Mouse (Mus musculus) embryo, embryonic 10.5 days (tissue): ENCODE measurements around the gene Hsd3b5.
"Not testable (repeated sequence)": the region's sequence is repeated elsewhere in the genome, so short reads cannot be mapped to it uniquely, and the experiment has no call there.

ENCODE experiments used
- DNase-seq: peaks from one replicate; pipeline ENCODE4 v3.0.0-alpha.2; 2015; ENCODE audit warnings: low spot score

The Hsd3b5 gene

GRCm38 (mm10) chr3:98630152-98630551 is at the start of gene Hsd3b5:
Gene Hsd3b5, minus strand, starts transcription at chr3:98630252.
- DNase-seq, result no peak

GRCm38 (mm10) chr3:98635145-98635544 is 5.1 kb upstream of the Hsd3b5 start:
- no peak for DNase-seq

- DNase-seq, result no peak
These were observed 419 bp downstream of the Hsd3b5 start for GRCm38 (mm10) chr3:98629633-98630032.

- not testable (repeated sequence) for DNase-seq
These were observed 13.3 kb downstream of the Hsd3b5 start for GRCm38 (mm10) chr3:98616786-98617185.

- not testable (repeated sequence) for DNase-seq
These were observed 13.8 kb downstream of the Hsd3b5 start for GRCm38 (mm10) chr3:98616244-98616643.

DNA sequence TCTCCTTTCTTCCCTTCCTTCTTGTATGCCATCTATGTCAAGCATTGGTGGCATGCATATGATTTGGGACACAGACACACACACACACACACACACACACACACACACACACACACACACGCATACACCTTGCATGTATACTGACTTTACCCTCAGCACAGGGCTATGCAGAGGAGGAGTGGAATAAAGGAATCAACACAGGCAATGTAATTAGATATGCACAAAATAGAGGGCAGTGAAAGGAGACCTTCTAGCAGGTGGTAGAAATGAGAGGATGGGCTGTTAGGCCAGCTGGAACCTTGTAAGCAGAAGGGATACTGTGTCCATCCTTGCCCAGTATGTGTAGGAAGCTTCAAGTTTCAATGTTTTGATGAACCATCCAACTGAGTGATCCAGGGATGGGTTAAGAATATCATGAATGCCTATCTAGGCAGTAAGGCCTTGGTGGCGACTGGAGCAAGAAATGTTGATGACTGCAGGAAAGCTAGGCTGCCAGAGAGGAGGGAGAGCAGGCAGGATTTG is 15.6 kb downstream of the Hsd3b5 start:
- DNase-seq, result not testable (repeated sequence)

GRCm38 (mm10) chr3:98613963-98614362 is 16.1 kb downstream of the Hsd3b5 start:
- peak; percentile 2 for DNase-seq

DNA sequence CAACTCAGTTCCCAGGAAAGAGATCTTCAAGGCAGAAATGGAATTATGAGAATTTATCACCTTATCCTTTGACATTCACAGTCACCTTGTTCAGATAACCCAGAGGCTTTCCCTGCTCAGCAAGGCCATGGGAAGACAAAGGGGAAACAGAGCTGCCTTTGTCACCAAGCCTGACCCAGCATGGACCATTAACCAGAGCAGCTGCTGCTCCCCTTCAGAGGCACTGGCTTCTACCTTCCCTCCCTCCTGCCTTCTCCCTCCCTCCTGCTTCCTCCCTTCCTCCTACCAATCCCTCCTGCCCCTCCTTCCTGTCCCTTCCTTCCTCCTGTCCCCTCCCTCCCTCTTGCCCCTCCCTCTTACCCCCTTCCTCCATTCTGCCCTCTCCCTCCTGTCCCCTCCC is 16.5 kb downstream of the Hsd3b5 start:
- DNase-seq, result not testable (repeated sequence)

- no peak for DNase-seq
These were observed 41.3 kb downstream of the Hsd3b5 start, which contains the start of gene Gm10681 for GRCm38 (mm10) chr3:98588707-98589106. Gene Gm10681, minus strand, starts transcription at chr3:98588807.

GRCm38 (mm10) chr3:98587721-98588120 is 42.3 kb downstream of the Hsd3b5 start:
- DNase-seq, result no peak

- DNase-seq, result not testable (repeated sequence)
These were observed 47.4 kb downstream of the Hsd3b5 start for GRCm38 (mm10) chr3:98582622-98583021.

GRCm38 (mm10) chr3:98582202-98582601 is 47.9 kb downstream of the Hsd3b5 start:
- DNase-seq, result not testable (repeated sequence)

DNA sequence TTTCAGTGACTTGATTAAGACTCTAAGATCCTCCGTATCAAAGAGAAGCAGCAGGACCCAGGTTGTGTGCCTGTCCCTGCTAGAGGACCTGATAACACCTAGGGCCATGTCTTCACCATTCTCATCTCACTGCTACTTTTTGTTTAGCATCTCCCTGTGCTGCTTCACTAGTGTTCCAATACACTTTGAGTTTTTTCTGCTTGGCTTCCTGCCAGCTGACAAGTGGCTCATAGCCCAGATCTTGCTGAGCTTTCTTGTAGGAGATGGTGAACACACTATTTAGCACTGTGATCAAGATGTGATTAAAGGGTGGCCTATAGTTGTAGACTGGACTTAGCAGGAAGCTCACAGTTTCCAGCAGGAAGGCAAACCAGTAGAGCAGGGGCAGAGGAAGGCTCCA is 49.0 kb downstream of the Hsd3b5 start:
- not testable (repeated sequence) for DNase-seq
